Mouse (Mus musculus) layer of hippocampus, postnatal 36 days (tissue): ENCODE results near the gene Tmem120a. TPM values are rescaled to one million over a fixed set of nuclear protein-coding genes. Genes with fewer than 3 reads are reported as not detected.

ENCODE experiments used
- DNase-seq, 2 experiments: peaks; one replicate each; pipeline ENCODE4 v3.0.0; 2022
- total RNA-seq, 2 experiments: library from RNA; stranded (reverse); gene quantifications; 2 replicates each; pipeline ENCODE4 v1.2.3; 2021

Gene Tmem120a
- total RNA-seq, 2 experiments from 2014 or later: 12.4 to 16.4 TPM

- DNase-seq: no peak
Observed at GRCm38 (mm10) chr5:135731322-135731721, 12.9 kb downstream of the Tmem120a start.

- DNase-seq: no peak
Observed at GRCm38 (mm10) chr5:135730916-135731315, 13.3 kb downstream of the Tmem120a start.

GRCm38 (mm10) chr5:135730278-135730677 is 14.0 kb downstream of the Tmem120a start:
- DNase-seq: no peak

- no peak for DNase-seq
Observed at GRCm38 (mm10) chr5:135729351-135729750, 14.9 kb downstream of the Tmem120a start.

- DNase-seq: no peak
Observed at GRCm38 (mm10) chr5:135728361-135728760, 15.9 kb downstream of the Tmem120a start.

GRCm38 (mm10) chr5:135727871-135728270 is 16.4 kb downstream of the Tmem120a start:
- no peak for DNase-seq

- no peak for DNase-seq
Observed at GRCm38 (mm10) chr5:135726641-135727346, 17.5 kb downstream of the Tmem120a start.

GRCm38 (mm10) chr5:135725991-135726390 is 18.3 kb downstream of the Tmem120a start:
- DNase-seq: no peak

GRCm38 (mm10) chr5:135725391-135725841 is 18.8 kb downstream of the Tmem120a start:
- DNase-seq: peak; percentile 50 to 58

- DNase-seq: no peak
Observed at GRCm38 (mm10) chr5:135724536-135725322, 19.5 kb downstream of the Tmem120a start.

GRCm38 (mm10) chr5:135723165-135723751 is 21.0 kb downstream of the Tmem120a start:
- DNase-seq: no peak

GRCm38 (mm10) chr5:135722121-135722520 is 22.1 kb downstream of the Tmem120a start:
- peak in 1 of 2 experiments; percentile 45 for DNase-seq

GRCm38 (mm10) chr5:135721076-135721475 is 23.2 kb downstream of the Tmem120a start:
- no peak for DNase-seq

- no peak for DNase-seq
Observed at GRCm38 (mm10) chr5:135720121-135720520, 24.1 kb downstream of the Tmem120a start.

GRCm38 (mm10) chr5:135719586-135720120 is 24.6 kb downstream of the Tmem120a start:
- no peak for DNase-seq

- no peak for DNase-seq
Observed at GRCm38 (mm10) chr5:135715624-135716023, 28.6 kb downstream of the Tmem120a start.

- peak; percentile 47 to 51 for DNase-seq
Observed at GRCm38 (mm10) chr5:135713441-135714218, 30.6 kb downstream of the Tmem120a start.

GRCm38 (mm10) chr5:135712803-135713202 is 31.4 kb downstream of the Tmem120a start:
- DNase-seq: peak in 1 of 2 experiments; percentile 52

- no peak for DNase-seq
Observed at GRCm38 (mm10) chr5:135711582-135712355, 32.5 kb downstream of the Tmem120a start.

GRCm38 (mm10) chr5:135710599-135711214 is 33.5 kb downstream of the Tmem120a start:
- DNase-seq: no peak

- DNase-seq: no peak
Observed at GRCm38 (mm10) chr5:135709716-135710115, 34.5 kb downstream of the Tmem120a start.
